Mouse (Mus musculus) spleen, postnatal 4 days (tissue): ENCODE measurements at regions not wholly inside any gene's neighbourhood (a gene's known extent, or its start where the extent isn't known, plus 50 kb on each side); places are given as distances from the start of the nearest gene placed in this dataset.

Experiments used
- DNase-seq, 2 experiments: peaks; one replicate each; pipeline ENCODE4 v3.0.0; 2022; ENCODE audit warnings: low spot score in 2 of 2

- DNase-seq = no peak
Observed at GRCm38 (mm10) chr13:99057696-99058095, 73.3 kb upstream of the 1700024P04Rik start.

GRCm38 (mm10) chr13:99057293-99057588 lies 72.9 kb upstream of the 1700024P04Rik start:
- DNase-seq = no peak

GRCm38 (mm10) chr13:99056432-99057292 lies 72.3 kb upstream of the 1700024P04Rik start:
- DNase-seq = no peak

GRCm38 (mm10) chr13:99055609-99056321 lies 71.4 kb upstream of the 1700024P04Rik start:
- DNase-seq = no peak

GRCm38 (mm10) chr13:99052076-99052475 lies 67.7 kb upstream of the 1700024P04Rik start:
- no peak for DNase-seq

- DNase-seq = no peak
Observed at GRCm38 (mm10) chr13:99049699-99050098, 65.3 kb upstream of the 1700024P04Rik start.

- no peak for DNase-seq
Observed at GRCm38 (mm10) chr13:99048651-99049100, 64.3 kb upstream of the 1700024P04Rik start.

GRCm38 (mm10) chr13:99047219-99047618 lies 62.9 kb upstream of the 1700024P04Rik start:
- no peak for DNase-seq

GRCm38 (mm10) chr13:99046737-99047136 lies 62.4 kb upstream of the 1700024P04Rik start:
- DNase-seq = no peak

GRCm38 (mm10) chr13:99042086-99042485 lies 57.7 kb upstream of the 1700024P04Rik start:
- no peak for DNase-seq

- no peak for DNase-seq
Observed at GRCm38 (mm10) chr13:99041256-99041655, 56.9 kb upstream of the 1700024P04Rik start.

GRCm38 (mm10) chr13:99040846-99041245 lies 56.5 kb upstream of the 1700024P04Rik start:
- DNase-seq = no peak

GRCm38 (mm10) chr13:99040171-99040570 lies 55.8 kb upstream of the 1700024P04Rik start:
- DNase-seq = no peak

GRCm38 (mm10) chr13:99039063-99039385 lies 54.7 kb upstream of the 1700024P04Rik start:
- no peak for DNase-seq

GRCm38 (mm10) chr13:99038198-99039062 lies 54.1 kb upstream of the 1700024P04Rik start:
- no peak for DNase-seq

GRCm38 (mm10) chr13:99037131-99037530 lies 52.8 kb upstream of the 1700024P04Rik start:
- DNase-seq = no peak
